Mouse (Mus musculus) A20 (cell line): ENCODE measurements at regions not wholly inside any gene's neighbourhood (a gene's known extent, or its start where the extent isn't known, plus 50 kb on each side); places are given as distances from the start of the nearest gene placed in this dataset.

Experiments used
- DNase-seq: peaks from one replicate; pipeline ENCODE4 v3.0.0-alpha.2; 2011; ENCODE audit warnings: low read depth, low spot score

DNA sequence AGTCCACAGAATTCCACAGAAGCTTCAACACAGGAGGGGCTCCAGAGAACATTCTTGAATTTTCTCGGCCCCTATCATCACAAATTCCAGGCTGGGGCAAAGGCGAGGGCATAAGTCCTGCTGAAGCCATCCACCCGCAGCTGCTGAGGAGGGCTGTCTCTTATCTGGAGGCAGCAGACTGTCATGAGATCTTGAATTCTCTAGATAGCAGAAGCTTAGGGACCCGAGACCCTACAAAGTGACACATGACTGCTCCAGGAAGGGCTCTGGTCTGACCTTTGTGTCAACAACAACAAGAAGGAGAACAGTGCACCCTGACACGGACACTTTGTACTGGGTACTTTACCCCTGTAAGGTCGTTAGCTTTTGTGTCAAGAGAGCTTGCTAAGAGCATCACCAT lies 57.2 kb downstream of the Lao1 start:
- no peak for DNase-seq

DNA sequence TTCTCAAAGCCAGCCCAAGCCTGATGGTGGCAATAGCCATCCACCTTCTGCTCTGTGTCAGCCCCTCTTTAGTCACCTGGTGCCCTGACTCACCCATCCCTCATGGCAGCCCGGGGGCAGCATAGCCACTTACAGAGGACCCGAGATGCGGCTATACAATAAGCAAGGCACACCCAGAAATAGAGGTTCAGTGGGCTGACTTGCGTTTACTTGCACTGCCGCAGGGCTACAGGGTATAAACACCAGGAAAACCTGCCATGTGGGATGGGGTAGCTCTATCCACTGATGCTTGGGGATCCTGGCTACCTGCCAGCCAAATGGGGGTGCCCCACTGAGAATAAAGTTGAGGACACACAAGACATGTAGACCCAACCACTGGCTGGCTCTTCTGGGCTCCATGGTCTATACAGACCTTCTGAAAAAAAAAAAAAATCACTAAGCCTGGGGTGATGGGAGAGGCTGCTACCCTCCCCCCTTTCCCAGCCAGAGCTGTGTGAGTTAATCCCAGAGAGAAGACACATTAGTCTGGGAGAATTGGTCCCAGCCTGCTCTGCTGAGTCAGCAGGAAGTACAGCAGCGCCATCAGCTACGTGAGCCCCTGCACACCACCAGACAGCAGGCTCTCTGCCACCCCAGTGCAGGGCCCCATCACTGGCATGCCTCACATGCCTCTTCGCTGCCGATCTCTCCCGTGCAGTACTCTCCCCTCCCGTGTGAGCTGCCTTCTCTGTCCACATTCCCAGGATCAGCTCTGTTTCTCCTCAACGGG lies 57.8 kb downstream of the Lao1 start:
- no peak for DNase-seq

DNA sequence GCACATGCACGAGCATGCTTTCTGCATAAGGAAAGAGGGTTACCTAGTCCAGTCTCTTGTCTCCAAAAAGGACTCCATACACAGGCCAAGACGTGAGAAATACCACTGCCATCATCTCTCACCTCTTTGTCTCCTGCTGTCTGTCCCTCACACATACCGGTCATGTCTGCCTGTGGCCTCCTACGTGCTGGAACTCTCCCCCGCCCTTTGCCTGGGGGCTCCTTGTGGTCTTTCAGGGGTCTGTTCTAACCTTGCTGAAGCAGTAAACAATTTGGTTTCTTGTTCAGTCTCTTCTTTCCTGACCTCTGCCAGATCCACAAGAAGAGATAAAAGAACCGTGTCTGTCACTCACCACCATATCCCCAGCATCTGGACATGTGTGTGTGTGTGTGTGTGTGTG lies 61.0 kb downstream of the Lao1 start:
- no peak for DNase-seq

- no peak for DNase-seq
These were observed 65.0 kb downstream of the Lao1 start for GRCm38 (mm10) chr4:119026237-119026861.

DNA sequence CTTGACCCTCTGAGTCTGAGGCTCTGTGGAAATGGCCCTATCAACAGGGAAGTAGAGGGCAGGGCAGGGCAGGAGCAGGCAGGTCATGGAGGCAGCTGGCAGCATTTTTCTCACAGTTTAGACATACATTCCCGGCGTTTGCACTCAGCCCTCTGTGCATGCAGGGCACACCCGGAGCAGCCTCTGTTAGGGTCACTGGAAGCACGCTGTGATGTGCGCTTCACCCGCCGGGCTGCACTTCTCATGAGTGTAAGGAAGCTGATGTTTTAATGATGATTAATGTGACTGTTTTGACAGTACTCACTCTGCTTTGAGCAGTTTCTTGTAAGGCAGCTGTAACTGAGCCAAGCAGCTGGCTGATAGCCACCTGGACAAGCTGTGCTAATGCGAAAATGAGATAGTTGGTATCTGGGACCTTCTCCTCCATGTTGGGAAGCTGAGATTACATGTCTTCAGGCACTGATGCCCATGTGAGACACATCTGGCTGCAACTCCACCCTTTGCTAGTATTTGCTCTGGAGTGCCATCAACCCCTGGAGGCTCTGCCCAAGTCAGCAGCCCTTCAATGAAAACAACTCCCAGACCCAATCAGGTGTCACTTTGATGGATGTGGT lies 66.9 kb downstream of the Lao1 start:
- DNase-seq, result no peak

GRCm38 (mm10) chr4:119029091-119029490 lies 67.7 kb downstream of the Lao1 start:
- DNase-seq, result no peak

- no peak for DNase-seq
These were observed 68.4 kb downstream of the Lao1 start for GRCm38 (mm10) chr4:119029735-119030134.

GRCm38 (mm10) chr4:119030865-119031264 lies 69.5 kb downstream of the Lao1 start:
- no peak for DNase-seq

- DNase-seq, result no peak
These were observed 71.6 kb downstream of the Lao1 start for GRCm38 (mm10) chr4:119033006-119033405.

DNA sequence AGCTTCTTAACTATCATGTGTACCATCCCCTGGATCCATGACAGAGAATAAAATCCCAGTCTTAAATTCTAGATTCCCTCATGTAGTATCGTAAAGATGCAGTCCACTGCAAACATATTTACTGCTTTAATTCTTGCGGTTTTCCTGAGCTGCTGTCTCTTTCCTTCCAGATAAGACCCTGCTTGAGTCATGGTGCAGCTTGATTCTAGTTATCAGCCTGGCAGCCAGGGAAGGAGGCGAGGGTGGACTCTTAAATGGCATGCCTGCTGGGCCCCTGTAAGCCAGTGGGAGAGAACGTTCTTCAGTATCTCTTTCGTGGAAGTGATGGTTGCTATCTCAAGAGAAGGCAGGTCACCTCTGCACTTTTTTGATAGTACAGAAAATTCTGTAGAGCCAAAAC lies 71.9 kb upstream of the Slc2a1 start:
- DNase-seq, result no peak

- no peak for DNase-seq
These were observed 68.5 kb upstream of the Slc2a1 start for GRCm38 (mm10) chr4:119040041-119040440.

DNA sequence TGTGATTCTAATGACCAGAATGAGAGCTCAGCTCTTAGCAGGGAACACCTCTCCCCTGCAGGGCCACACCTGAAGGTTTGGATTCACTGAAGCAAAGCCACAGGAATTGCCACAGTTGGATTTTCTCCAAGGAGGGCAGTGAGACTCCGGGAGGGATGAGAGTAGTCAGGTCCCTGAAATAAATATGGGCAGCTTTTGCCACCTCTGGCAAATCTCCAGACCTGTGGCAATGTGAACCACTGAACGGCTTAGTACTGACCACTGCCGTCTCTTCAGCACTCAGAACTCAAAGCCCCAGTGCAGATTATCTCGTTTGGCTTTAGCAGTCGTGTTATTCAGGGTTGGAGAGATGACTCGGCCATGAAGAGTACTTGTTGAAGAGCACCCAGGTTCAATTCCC lies 66.9 kb upstream of the Slc2a1 start:
- no peak for DNase-seq

- no peak for DNase-seq
These were observed 64.4 kb upstream of the Slc2a1 start for GRCm38 (mm10) chr4:119044005-119044677.

DNA sequence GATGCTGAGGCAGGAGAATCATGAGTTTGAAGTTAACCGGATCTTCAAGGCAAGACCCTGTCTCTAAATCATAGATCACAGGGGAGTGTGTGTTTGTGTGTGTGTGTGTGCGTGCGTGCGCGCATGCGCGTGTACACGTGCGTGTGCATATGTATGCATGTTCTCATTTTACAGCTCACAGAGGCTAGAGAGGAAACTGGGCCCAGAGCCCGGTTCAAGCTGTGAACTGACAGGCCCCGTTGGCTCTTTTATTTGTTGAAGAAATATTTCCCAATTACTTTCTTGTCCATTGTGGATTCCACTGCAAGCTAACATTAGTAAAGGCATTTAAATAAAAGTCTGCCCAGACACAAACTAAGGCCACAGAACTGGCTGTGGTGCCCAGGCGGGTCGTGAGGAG lies 63.7 kb upstream of the Slc2a1 start:
- no peak for DNase-seq

- DNase-seq, result no peak
These were observed 57.6 kb upstream of the Slc2a1 start for GRCm38 (mm10) chr4:119050867-119051353.

GRCm38 (mm10) chr4:119052537-119052936 lies 56.0 kb upstream of the Slc2a1 start:
- peak; percentile 19 for DNase-seq

- DNase-seq, result no peak
These were observed 55.3 kb upstream of the Slc2a1 start for GRCm38 (mm10) chr4:119053241-119053640.

DNA sequence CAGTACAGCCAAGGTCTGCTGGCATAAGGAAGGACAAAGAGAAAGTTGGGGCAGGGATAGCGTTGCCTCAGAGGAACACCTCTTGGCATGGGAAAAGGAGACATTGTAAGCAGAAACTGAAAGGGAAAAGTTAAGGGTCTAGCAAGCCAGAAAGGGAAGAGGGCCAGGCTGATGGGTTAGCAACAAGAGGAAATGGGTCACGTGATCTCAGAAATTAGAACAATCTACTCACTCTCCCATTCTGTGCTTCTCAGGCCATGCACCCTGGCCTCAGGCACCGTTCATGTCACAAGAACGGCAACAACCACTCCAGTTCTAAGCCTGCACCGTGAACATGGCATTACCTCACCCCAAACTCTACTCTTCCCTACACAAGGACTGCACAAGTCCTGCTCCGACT lies 54.8 kb upstream of the Slc2a1 start:
- no peak for DNase-seq

DNA sequence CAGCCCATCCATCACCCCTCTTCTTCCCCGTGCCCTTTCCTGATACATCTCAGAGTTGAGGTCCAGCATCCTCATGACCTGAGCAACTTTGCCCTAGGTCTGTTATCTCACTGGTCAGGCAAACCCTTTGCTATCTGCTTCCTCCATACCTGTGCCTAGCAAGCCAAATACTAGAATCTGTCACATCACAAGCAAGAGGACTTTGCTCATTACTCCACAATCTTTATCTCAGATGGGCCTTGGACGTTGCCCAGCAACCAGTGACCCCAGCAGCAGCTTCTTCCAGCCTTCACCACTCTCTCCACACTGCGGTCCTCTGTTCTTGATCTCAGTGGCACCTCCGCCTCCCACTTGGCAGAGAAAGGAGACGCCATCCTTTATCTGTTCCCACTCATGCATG lies 54.4 kb upstream of the Slc2a1 start:
- DNase-seq, result no peak

- DNase-seq, result no peak
These were observed 51.3 kb upstream of the Slc2a1 start for GRCm38 (mm10) chr4:119057191-119057590.

DNA sequence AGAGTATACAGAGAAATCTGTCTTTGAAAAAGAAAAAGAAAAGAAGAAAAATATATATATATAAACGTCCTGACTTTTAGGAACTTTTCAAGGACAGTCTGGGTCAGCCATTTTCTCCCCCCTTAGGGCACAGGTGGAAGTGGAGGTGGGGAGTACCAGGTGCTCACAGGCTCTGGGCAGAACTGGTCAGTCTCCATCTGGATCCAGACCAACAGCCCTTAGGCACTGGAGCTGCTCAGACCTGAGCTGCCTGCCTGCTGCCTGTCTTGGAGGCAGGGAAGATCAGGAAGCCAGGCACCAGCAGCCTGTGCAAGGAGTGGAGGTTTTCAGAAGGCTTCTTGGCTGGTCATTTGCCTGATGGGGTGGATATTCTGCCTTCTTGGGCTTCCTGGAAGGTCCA lies 50.7 kb upstream of the Slc2a1 start:
- no peak for DNase-seq
